In genomic region chr4:139574156-139574798, GRCm38 (mm10) we compare ENCODE assay signal across 8 mouse cellular contexts. TPM values are rescaled to one million over a fixed set of nuclear protein-coding genes. Genes with fewer than 3 reads are reported as not detected.
DNase-seq lines count a peak whose midpoint lies in the region; ATAC-seq lines count a peak whose summit lies in the region.

No protein-coding gene starts in this region.

- peaks cover 7% of the 10 kb centered on the region for H3K27me3 ChIP-seq in heart, embryonic 14.5 days (ENCODE audit: control insufficient read depth, insufficient read depth, low read length)
- peaks cover 80% of the 10 kb centered on the region for H3K27me3 ChIP-seq in liver, embryonic 13.5 days
- no peaks in the 10 kb centered on the region for H3K27me3 ChIP-seq in stomach, embryonic 16.5 days (ENCODE audit: control insufficient read depth, insufficient read depth, low read length)

- H3K4me1 ChIP-seq in heart, embryonic 14.5 days (ENCODE audit: control insufficient read depth in 2 of 2, insufficient read depth in 2 of 2, low read length in 2 of 2), result peaks cover 29 to 36% of the 10 kb centered on the region in 2 experiments
- H3K4me1 ChIP-seq in liver, embryonic 13.5 days (replicated peaks), result peaks cover 53% of the 10 kb centered on the region
- H3K4me1 ChIP-seq in stomach, embryonic 16.5 days (ENCODE audit: control insufficient read depth, insufficient read depth, low read length), result peaks cover 39% of the 10 kb centered on the region

- WGBS in heart, embryonic 14.5 days, result under 1% methylated on average over 44 of the region's 52 CpGs
- WGBS in liver, embryonic 13.5 days (ENCODE audit: insufficient replicate concordance), result under 1% methylated on average over 51 of the region's 52 CpGs
- under 1% methylated on average over 52 of the region's 52 CpGs for WGBS in stomach, embryonic 16.5 days

- peak; percentile 98 for ATAC-seq in heart, embryonic 14.5 days (ENCODE audit: insufficient number of reproducible peaks, insufficient read depth, low FRiP score, low read depth)
- ATAC-seq in liver, embryonic 13.5 days (ENCODE audit: low read depth), result peak; percentile 95
- peak; percentile 98 for ATAC-seq in stomach, embryonic 16.5 days (ENCODE audit: insufficient read depth, low FRiP score)

- no peaks in the 10 kb centered on the region for H3K9me3 ChIP-seq in heart, embryonic 14.5 days (ENCODE audit: control insufficient read depth, low read length)
- H3K9me3 ChIP-seq in liver, embryonic 13.5 days (replicated peaks), result no peaks in the 10 kb centered on the region
- H3K9me3 ChIP-seq in stomach, embryonic 16.5 days (replicated peaks; ENCODE audit: control insufficient read depth, low read length), result no peaks in the 10 kb centered on the region

- H3K4me3 ChIP-seq in heart, embryonic 14.5 days (ENCODE audit: control insufficient read depth in 1 of 2, insufficient read depth in 1 of 2, low read depth in 1 of 2, low read length in 2 of 2), result peak overlapping the region; percentile 53 to 93
- H3K4me3 ChIP-seq in liver, embryonic 13.5 days (replicated peaks), result peak overlapping the region; percentile 68
- H3K4me3 ChIP-seq in stomach, embryonic 16.5 days (replicated peaks; ENCODE audit: low read length), result peak overlapping the region; percentile 84

- peak overlapping the region; percentile 68 to 90 for H3K27ac ChIP-seq in heart, embryonic 14.5 days (replicated peaks in 1 of 2; ENCODE audit: control insufficient read depth in 1 of 2, insufficient read depth in 1 of 2, low read depth in 2 of 2, low read length in 2 of 2)
- H3K27ac ChIP-seq in liver, embryonic 13.5 days, result peak overlapping the region; percentile 68
- H3K27ac ChIP-seq in stomach, embryonic 16.5 days (ENCODE audit: low read length), result peak overlapping the region; percentile 86

- peak overlapping the region; percentile 84 for H3K4me2 ChIP-seq in heart, embryonic 14.5 days (ENCODE audit: low read length)
- H3K4me2 ChIP-seq in liver, embryonic 13.5 days, result peak overlapping the region; percentile 87
- H3K4me2 ChIP-seq in stomach, embryonic 16.5 days (ENCODE audit: low read depth, low read length), result peak overlapping the region; percentile 87

- no peaks in the 10 kb centered on the region for H3K36me3 ChIP-seq in heart, embryonic 14.5 days (ENCODE audit: control insufficient read depth, insufficient read depth, low read length)
- no peaks in the 10 kb centered on the region for H3K36me3 ChIP-seq in liver, embryonic 13.5 days
- no peaks in the 10 kb centered on the region for H3K36me3 ChIP-seq in stomach, embryonic 16.5 days (ENCODE audit: control insufficient read depth, insufficient read depth, low read length)

- peak overlapping the region; percentile 92 for H3K9ac ChIP-seq in heart, embryonic 14.5 days (ENCODE audit: low read length)
- peak overlapping the region; percentile 76 for H3K9ac ChIP-seq in liver, embryonic 13.5 days
- H3K9ac ChIP-seq in stomach, embryonic 16.5 days (ENCODE audit: low read length), result peak overlapping the region; percentile 95

- peak; percentile 100 for DNase-seq in CD4-positive, CD25-positive, alpha-beta regulatory T cell, adult 2 months (ENCODE audit: low read depth, low spot score)
- DNase-seq in c-Kit-negative CD71-positive TER-119-positive erythroid progenitor cells, embryonic 14.5 days (ENCODE audit: low read depth, low spot score), result peak; percentile 62
- DNase-seq in fibroblast of lung, adult 2 months (ENCODE audit: low read depth), result peak; percentile 99
- peak; percentile 100 for DNase-seq in kidney, postnatal 14 days
- peak; percentile 98 for DNase-seq in liver, embryonic 13.5 days
- DNase-seq in neural tube, embryonic 10.5 days (ENCODE audit: extremely low spot score, low spot score), result peak; percentile 99

RNA-seq across cellular contexts. Expression of gene Gm21969, which starts 28.7 kb away (rescaled TPM):
- polyA plus RNA-seq in heart, embryonic 14.5 days (2014; fragmentation: Nextera tagmentation; extraction: Ambion mirVana), result not detected in 2 replicates
- not detected in 2 replicates for polyA plus RNA-seq in liver, embryonic 13.5 days (2015; fragmentation: Nextera tagmentation; extraction: Ambion mirVana)
- not detected in 2 replicates for polyA plus RNA-seq in stomach, embryonic 16.5 days (2015; fragmentation: Nextera tagmentation; extraction: Ambion mirVana)

RNA-seq across cellular contexts. Expression of gene Iffo2, which starts 43.9 kb away (rescaled TPM):
- polyA plus RNA-seq in heart, embryonic 14.5 days (2014; fragmentation: Nextera tagmentation; extraction: Ambion mirVana), result 4.4 and 4.6 TPM in 2 replicates
- 1.0 and 1.1 TPM in 2 replicates for polyA plus RNA-seq in liver, embryonic 13.5 days (2015; fragmentation: Nextera tagmentation; extraction: Ambion mirVana)
- polyA plus RNA-seq in stomach, embryonic 16.5 days (2015; fragmentation: Nextera tagmentation; extraction: Ambion mirVana), result 1.8 and 2.4 TPM in 2 replicates

RNA-seq across cellular contexts. Expression of gene Aldh4a1, which starts 48.4 kb away (rescaled TPM):
- 13.0 and 13.4 TPM in 2 replicates for polyA plus RNA-seq in heart, embryonic 14.5 days (2014; fragmentation: Nextera tagmentation; extraction: Ambion mirVana)
- 50.2 and 57.3 TPM in 2 replicates for polyA plus RNA-seq in liver, embryonic 13.5 days (2015; fragmentation: Nextera tagmentation; extraction: Ambion mirVana)
- polyA plus RNA-seq in stomach, embryonic 16.5 days (2015; fragmentation: Nextera tagmentation; extraction: Ambion mirVana), result 35.9 and 38.0 TPM in 2 replicates

Comparison
In these comparisons a context has a peak if more than half of its experiments do, and no peak if none do; other contexts are left out.
1. Peak in every context shown above with its lines: DNase-seq, ATAC-seq, H3K4me3 ChIP-seq and H3K27ac ChIP-seq.